Mouse (Mus musculus) lung, embryonic 15.5 days (tissue): Measurements from ENCODE around the gene Nhlh1. TPM values are rescaled to one million over a fixed set of nuclear protein-coding genes. Genes with fewer than 3 reads are reported as not detected.

ENCODE experiments used
- ATAC-seq: fragments of 200-750 bp; cut with Nextera tagmentation; 2 replicates; pipeline ENCODE4 v1.8.0; 2017; ENCODE audit warnings: moderate number of reproducible peaks, borderline replicate concordance; ENCODE audit not compliant: low FRiP score, low TSS enrichment; ENCODE audit errors: extremely low read depth
- H3K27ac ChIP-seq: fragments of 300-500 bp; sonication (generic); 2 replicates; pipeline ENCODE4 v1.5.1; 2015; ENCODE audit warnings: moderate library complexity, mild to moderate bottlenecking, inconsistent platforms
- H3K27me3 ChIP-seq: fragments of 300-500 bp; sonication (generic); 2 replicates; pipeline ENCODE4 v1.6.1; 2015; ENCODE audit warnings: inconsistent platforms
- H3K36me3 ChIP-seq: fragments of 300-500 bp; sonication (generic); 2 replicates; pipeline ENCODE4 v1.6.1; 2015; ENCODE audit warnings: inconsistent platforms
- H3K4me1 ChIP-seq: fragments of 300-500 bp; sonication (generic); 2 replicates; pipeline ENCODE4 v1.6.1; 2015; ENCODE audit warnings: inconsistent platforms
- H3K4me2 ChIP-seq: fragments of 300-500 bp; sonication (generic); 2 replicates; pipeline ENCODE4 v1.6.1; 2015; ENCODE audit warnings: inconsistent platforms, mild to moderate bottlenecking, moderate library complexity
- H3K4me3 ChIP-seq: fragments of 300-500 bp; sonication (generic); 2 replicates; pipeline ENCODE4 v1.5.1; 2015; ENCODE audit warnings: mild to moderate bottlenecking, inconsistent platforms
- H3K9ac ChIP-seq: fragments of 300-500 bp; sonication (generic); 2 replicates; pipeline ENCODE4 v1.6.1; 2015; ENCODE audit warnings: inconsistent platforms
- H3K9me3 ChIP-seq: fragments of 300-500 bp; sonication (generic); 2 replicates; pipeline ENCODE4 v1.6.1; 2016; ENCODE audit warnings: inconsistent platforms
- WGBS: fragments of 180-500 bp; shearing (Covaris S2); methylation state at CpG from one replicate; pipeline ENCODE4 v1.1.7; 2015; 5-methylcytosine and 5-hydroxymethylcytosine counted together
- polyA plus RNA-seq: library from polyadenylated mRNA; unstranded; fragments of >200 nt; fragmentation: Nextera tagmentation; extraction: Ambion mirVana; gene quantifications from 2 replicates; pipeline ENCODE4 v1.2.1, GENCODE M21; 2015

Gene Nhlh1
- polyA plus RNA-seq, 1 experiment from 2014 or later: not detected

GRCm38 (mm10) chr1:172052766-172053279 is 4.5 kb downstream of the Nhlh1 start:
- Histone ChIP-seq H3K4me2 (peak overlapping the region; percentile 73), H3K4me1 (peaks cover 14% of the 10 kb centered on the region)

DNA sequence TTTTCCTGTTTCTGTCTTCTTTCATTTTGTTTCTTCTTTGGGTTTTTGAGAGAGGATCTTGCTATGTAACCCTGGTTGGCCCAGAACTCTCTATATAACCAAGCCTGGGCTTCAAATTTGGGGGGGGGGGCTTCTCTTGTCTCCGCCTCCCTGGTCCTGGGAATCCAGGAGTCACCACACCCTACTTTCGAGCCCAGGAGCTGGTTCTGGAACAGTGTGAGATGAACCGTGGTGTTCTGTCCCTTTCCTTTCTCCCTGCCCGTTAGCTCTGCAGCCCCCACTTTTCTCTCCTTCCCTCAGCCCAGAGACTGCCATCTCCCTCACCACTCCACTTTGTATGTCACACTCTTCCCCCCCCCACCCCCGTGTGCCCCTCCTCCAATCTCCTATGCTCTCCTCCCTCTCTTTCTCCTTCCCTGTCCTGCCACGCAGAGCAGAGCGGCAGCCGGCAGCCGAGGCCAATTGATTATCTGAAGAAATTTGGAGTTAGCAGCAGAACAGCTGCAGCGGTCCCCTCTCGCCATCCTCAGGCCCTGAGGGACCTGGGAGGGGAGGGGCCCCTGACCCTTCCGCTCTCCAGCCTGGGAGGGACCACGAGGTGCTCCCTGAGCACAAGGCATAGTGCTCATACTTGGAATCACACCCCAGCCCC is 8.1 kb downstream of the Nhlh1 start:
- no peak for ATAC-seq
- Histone ChIP-seq H3K36me3 (no peaks in the 10 kb centered on the region), H3K4me2 (no peak overlapping the region), H3K27ac (no peak overlapping the region), H3K9ac (no peak overlapping the region), H3K27me3 (peaks cover 36% of the 10 kb centered on the region), H3K4me3 (no peak overlapping the region), H3K4me1 (peaks cover 13% of the 10 kb centered on the region), H3K9me3 (no peaks in the 10 kb centered on the region)
- WGBS: 26% methylated on average over 13 of the region's 13 CpGs

More at GRCm38 (mm10) chr1:172052766-172053279, 4.5 kb downstream of the Nhlh1 start:
- Histone ChIP-seq H3K27ac (no peak overlapping the region), H3K9ac (no peak overlapping the region), H3K9me3 (no peaks in the 10 kb centered on the region), H3K27me3 (peaks cover 59% of the 10 kb centered on the region), H3K4me3 (no peak overlapping the region), H3K36me3 (no peaks in the 10 kb centered on the region)
- WGBS: 9% methylated on average over 10 of the region's 10 CpGs
- no peak for ATAC-seq

GRCm38 (mm10) chr1:172048241-172048734 is 9.1 kb downstream of the Nhlh1 start:
- Histone ChIP-seq H3K9ac (no peak overlapping the region), H3K4me3 (peak overlapping the region; percentile 11; the same call in 1 of the 2 replicates), H3K4me1 (peaks cover 4% of the 10 kb centered on the region), H3K36me3 (no peaks in the 10 kb centered on the region), H3K27me3 (peaks cover 26% of the 10 kb centered on the region), H3K4me2 (peak overlapping the region; percentile 34), H3K27ac (no peak overlapping the region), H3K9me3 (no peaks in the 10 kb centered on the region)
- ATAC-seq: no peak
- 23% methylated on average over 6 of the region's 6 CpGs for WGBS

GRCm38 (mm10) chr1:172046938-172047337 is 10.4 kb downstream of the Nhlh1 start:
- no peaks in the 10 kb centered on the region for H3K9me3 ChIP-seq
- H3K9ac ChIP-seq: no peak overlapping the region
- no peak overlapping the region for H3K27ac ChIP-seq
- H3K4me3 ChIP-seq: no peak overlapping the region
- H3K27me3 ChIP-seq: peaks cover 14% of the 10 kb centered on the region
- no peaks in the 10 kb centered on the region for H3K36me3 ChIP-seq
- H3K4me1 ChIP-seq: no peaks in the 10 kb centered on the region; the same call in 1 of the 2 replicates
- H3K4me2 ChIP-seq: no peak overlapping the region
- peak; percentile 61; the same call in 1 of the 2 replicates for ATAC-seq
- WGBS: 10% methylated on average over 5 of the region's 5 CpGs

DNA sequence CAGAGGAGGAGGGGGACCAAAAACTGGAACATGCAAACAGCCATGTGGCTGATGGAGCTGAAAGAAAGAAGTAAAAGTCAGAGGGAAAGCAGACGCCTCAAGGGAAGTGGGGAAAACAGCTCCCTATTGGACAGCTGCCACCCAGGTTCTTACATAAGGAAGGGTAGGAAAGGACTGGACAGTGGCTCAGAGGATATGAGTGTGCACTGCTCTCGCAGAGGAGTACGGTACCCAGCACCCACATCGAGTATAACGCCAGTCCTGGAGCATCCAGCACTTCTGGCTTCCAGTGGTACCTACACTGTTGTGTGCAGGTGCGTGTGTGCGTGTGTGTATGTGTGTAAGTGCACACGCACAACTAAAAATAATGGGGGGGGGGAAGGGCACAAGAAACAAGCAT is 11.0 kb downstream of the Nhlh1 start:
- WGBS: 69% methylated on average over 8 of the region's 8 CpGs
- Histone ChIP-seq H3K4me1 (no peaks in the 10 kb centered on the region; the same call in 1 of the 2 replicates), H3K27me3 (peaks cover 9% of the 10 kb centered on the region; the same call in 1 of the 2 replicates), H3K4me2 (no peak overlapping the region), H3K27ac (no peak overlapping the region), H3K36me3 (no peaks in the 10 kb centered on the region), H3K4me3 (no peak overlapping the region), H3K9me3 (no peaks in the 10 kb centered on the region), H3K9ac (no peak overlapping the region)
- ATAC-seq: no peak

DNA sequence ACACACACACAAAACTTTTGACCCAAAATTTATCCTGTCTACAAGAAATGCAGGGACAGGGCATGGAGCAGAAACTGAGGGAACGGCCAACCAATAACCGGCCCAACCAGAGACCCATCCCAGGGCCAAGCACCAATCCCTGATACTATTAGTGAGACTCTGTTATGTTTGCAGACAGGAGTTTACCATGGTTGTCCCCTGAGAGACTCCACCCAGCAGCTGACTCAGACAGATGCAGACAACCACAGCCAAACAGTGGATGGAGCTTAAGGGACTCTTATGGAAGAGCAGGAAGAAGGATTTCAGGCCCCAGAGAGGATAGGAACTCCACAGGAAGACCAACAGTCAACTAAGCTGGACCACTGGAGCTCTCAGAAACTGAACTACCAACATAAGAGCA is 27.5 kb downstream of the Nhlh1 start:
- no peak overlapping the region for H3K4me2 ChIP-seq
- H3K4me1 ChIP-seq: peaks cover 19% of the 10 kb centered on the region
- H3K9me3 ChIP-seq: no peaks in the 10 kb centered on the region
- H3K4me3 ChIP-seq: no peak overlapping the region
- H3K9ac ChIP-seq: no peak overlapping the region
- no peaks in the 10 kb centered on the region for H3K27me3 ChIP-seq
- ATAC-seq: no peak
- H3K36me3 ChIP-seq: no peaks in the 10 kb centered on the region
- WGBS: 88% methylated on average over 2 of the region's 2 CpGs
- H3K27ac ChIP-seq: no peak overlapping the region

DNA sequence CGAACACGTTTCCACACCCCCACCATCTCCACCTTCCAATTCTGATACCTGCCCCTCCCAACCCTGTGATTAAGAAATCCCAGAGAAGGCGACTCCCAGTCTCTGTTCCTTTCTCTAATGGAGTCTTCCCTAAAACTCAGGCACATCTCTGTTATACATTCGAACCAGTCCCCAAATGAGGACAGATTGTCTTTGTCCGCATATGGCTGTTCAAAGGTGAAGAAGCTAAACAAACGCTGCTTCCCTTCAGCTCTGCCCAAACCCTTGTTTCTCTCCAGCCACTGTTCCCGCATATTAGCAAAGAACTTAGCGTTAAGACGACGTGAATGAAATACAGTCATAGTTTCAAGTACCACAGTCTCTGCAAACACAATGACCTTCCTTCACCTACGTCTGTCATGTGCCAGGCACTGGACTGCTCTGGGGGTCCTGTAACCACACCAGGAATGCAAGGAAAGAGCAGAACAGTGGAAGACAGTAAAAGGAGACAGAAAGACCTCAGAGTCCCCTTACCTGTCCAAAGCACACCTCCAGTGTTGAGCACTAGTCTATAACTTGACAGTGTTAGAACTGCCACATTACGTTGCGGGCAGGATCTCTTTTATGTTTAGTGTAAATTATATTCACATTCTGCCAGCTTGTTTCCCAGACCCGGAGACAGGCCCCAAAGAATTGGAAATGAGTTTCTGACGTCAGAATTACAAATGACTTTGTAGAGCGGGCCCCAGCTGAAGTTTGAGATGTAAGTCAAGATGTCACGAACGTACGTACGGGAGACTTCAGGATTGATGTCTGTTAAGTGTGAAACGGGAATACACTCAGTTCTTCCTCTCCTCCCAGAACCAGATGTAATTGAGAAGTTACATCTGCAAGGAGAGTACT is 28.7 kb downstream of the Nhlh1 start, which contains the start of gene Vangl2:
Gene Vangl2 (minus strand): TSS at position 51 of the 882 bp plus-strand sequence.
- Histone ChIP-seq H3K27me3 (no peaks in the 10 kb centered on the region), H3K4me2 (peak within 1 kb of the TSS; percentile 70), H3K9me3 (no peaks in the 10 kb centered on the region), H3K27ac (peak within 1 kb of the TSS; percentile 87), H3K4me3 (peak within 1 kb of the TSS; percentile 87), H3K9ac (peak within 1 kb of the TSS; percentile 88), H3K36me3 (no peaks in the 10 kb centered on the region), H3K4me1 (peaks cover 27% of the 10 kb centered on the region)
- no peak for ATAC-seq
- 49% methylated on average over 21 of the region's 21 CpGs for WGBS

GRCm38 (mm10) chr1:172027809-172028102 is 29.6 kb downstream of the Nhlh1 start:
- no peaks in the 10 kb centered on the region for H3K27me3 ChIP-seq
- H3K9me3 ChIP-seq: no peaks in the 10 kb centered on the region
- peak overlapping the region; percentile 87 for H3K4me3 ChIP-seq
- ATAC-seq: peak; percentile 0; the same call in 1 of the 2 replicates
- H3K4me1 ChIP-seq: peaks cover 27% of the 10 kb centered on the region
- peak overlapping the region; percentile 87 for H3K27ac ChIP-seq
- 23% methylated on average over 10 of the region's 10 CpGs for WGBS
- peak overlapping the region; percentile 70 for H3K4me2 ChIP-seq
- H3K36me3 ChIP-seq: no peaks in the 10 kb centered on the region
- H3K9ac ChIP-seq: peak overlapping the region; percentile 88

- Histone ChIP-seq H3K9ac (peak overlapping the region; percentile 88), H3K4me1 (peaks cover 27% of the 10 kb centered on the region), H3K36me3 (no peaks in the 10 kb centered on the region), H3K4me2 (peak overlapping the region; percentile 70), H3K27ac (peak overlapping the region; percentile 87), H3K4me3 (peak overlapping the region; percentile 87), H3K9me3 (no peaks in the 10 kb centered on the region), H3K27me3 (no peaks in the 10 kb centered on the region)
- peak; percentile 90 for ATAC-seq
- under 1% methylated on average over 42 of the region's 54 CpGs for WGBS
Measured at GRCm38 (mm10) chr1:172027010-172027808, 30.2 kb downstream of the Nhlh1 start.

DNA sequence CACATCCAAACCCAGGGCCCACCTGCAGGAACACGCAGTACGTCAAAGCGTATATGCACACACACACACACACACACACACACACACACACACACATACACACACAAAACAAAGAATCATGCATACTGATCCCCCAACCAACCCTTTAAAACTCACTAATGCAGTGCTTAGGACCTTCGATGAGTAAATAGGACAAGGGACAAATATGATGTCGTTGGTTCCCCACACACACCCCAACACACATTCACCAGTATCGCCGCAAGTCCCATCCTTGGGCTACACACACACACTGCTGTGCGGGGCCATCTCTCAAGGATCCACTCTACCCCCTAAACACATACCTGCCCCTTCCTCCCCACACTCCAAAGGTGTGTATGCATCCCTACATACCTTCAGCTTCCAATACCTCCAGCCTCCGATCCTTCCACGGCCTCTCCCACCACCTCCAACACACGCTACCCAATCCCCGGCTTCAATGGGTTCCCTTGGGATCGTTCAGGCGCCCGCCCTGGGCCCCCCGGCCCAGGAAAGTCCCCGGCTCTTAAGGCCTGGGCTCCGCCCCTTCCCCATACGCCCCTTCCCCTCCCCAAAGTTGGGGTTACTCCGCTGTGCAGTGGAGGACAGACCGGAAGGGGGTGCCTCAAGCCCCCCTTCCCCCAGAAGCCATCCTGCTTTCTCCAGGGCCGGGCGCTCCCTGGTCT is 31.0 kb downstream of the Nhlh1 start:
- H3K4me3 ChIP-seq: peak overlapping the region; percentile 87
- H3K9me3 ChIP-seq: no peaks in the 10 kb centered on the region
- peaks cover 32% of the 10 kb centered on the region for H3K4me1 ChIP-seq
- H3K4me2 ChIP-seq: peak overlapping the region; percentile 70
- 2% methylated on average over 23 of the region's 23 CpGs for WGBS
- ATAC-seq: peak; percentile 75
- H3K9ac ChIP-seq: peak overlapping the region; percentile 88
- H3K27me3 ChIP-seq: no peaks in the 10 kb centered on the region
- peak overlapping the region; percentile 87 for H3K27ac ChIP-seq
- no peaks in the 10 kb centered on the region for H3K36me3 ChIP-seq
